ENCODE assay signal across 8 mouse cellular contexts in genomic region chr9:107578587-107578986, GRCm38 (mm10). TPM values are rescaled to one million over a fixed set of nuclear protein-coding genes. Genes with fewer than 3 reads are reported as not detected.
DNase-seq lines count a peak whose midpoint lies in the region; ATAC-seq and TF ChIP-seq lines count a peak whose summit lies in the region.

Naa80 (plus strand) TSS chr9:107578887.

- H3K4me2 ChIP-seq in embryonic facial prominence, embryonic 14.5 days (ENCODE audit: low read depth, low read length) = peak within 1 kb of the TSS; percentile 68; the same call in 1 of the 2 replicates
- H3K4me2 ChIP-seq in heart, embryonic 15.5 days = peak within 1 kb of the TSS; percentile 89; the same call in 1 of the 2 replicates
- peak within 1 kb of the TSS; percentile 88 for H3K4me2 ChIP-seq in limb, embryonic 13.5 days (replicated peaks)

- TF ChIP-seq CTCF in spleen, adult 2 months (IDR thresholded peaks at IDR 0.05; ENCODE audit: extremely low read depth, insufficient read depth, insufficient read length, insufficient replicate concordance) = no peak

- H3K4me1 ChIP-seq in spleen, adult 2 months (ENCODE audit: control insufficient read depth, insufficient read depth, insufficient read length) = peaks cover 11% of the 10 kb centered on the region; the same call in 1 of the 2 replicates
- peaks cover 11% of the 10 kb centered on the region for H3K4me1 ChIP-seq in embryonic facial prominence, embryonic 14.5 days (ENCODE audit: control insufficient read depth, insufficient read depth, low read length)
- peaks cover 54% of the 10 kb centered on the region for H3K4me1 ChIP-seq in heart, embryonic 15.5 days (replicated peaks)
- H3K4me1 ChIP-seq in limb, embryonic 13.5 days = peaks cover 61% of the 10 kb centered on the region

- H3K36me3 ChIP-seq in spleen, adult 2 months (ENCODE audit: control insufficient read depth, insufficient read depth, low read length) = no peaks in the 10 kb centered on the region
- peaks cover 22% of the 10 kb centered on the region for H3K36me3 ChIP-seq in embryonic facial prominence, embryonic 14.5 days (ENCODE audit: control insufficient read depth, insufficient read depth, low read length)
- H3K36me3 ChIP-seq in heart, embryonic 15.5 days = peaks cover 18% of the 10 kb centered on the region
- H3K36me3 ChIP-seq in limb, embryonic 13.5 days = peaks cover 23% of the 10 kb centered on the region

- H3K9ac ChIP-seq in embryonic facial prominence, embryonic 14.5 days (ENCODE audit: low read depth, low read length) = no peak within 1 kb of the TSS
- 0 out of 2 replicates have a peak within 1 kb of the TSS, but pooled peaks have one; percentile 14 for H3K9ac ChIP-seq in heart, embryonic 15.5 days
- H3K9ac ChIP-seq in limb, embryonic 13.5 days = peak within 1 kb of the TSS; percentile 79

- no peak for DNase-seq in spleen, adult 2 months (ENCODE audit: low read depth in 1 of 2, low spot score in 2 of 2)
- no peak for DNase-seq in spleen, postnatal 4 days (ENCODE audit: low spot score in 2 of 2)
- no peak for DNase-seq in embryonic facial prominence, embryonic 14.5 days (ENCODE audit: low spot score)
- DNase-seq in embryo, embryonic 9.5 days (ENCODE audit: extremely low spot score) = no peak
- DNase-seq in spleen, adult 18-20 months = no peak

- no peaks in the 10 kb centered on the region for H3K27me3 ChIP-seq in spleen, adult 2 months (ENCODE audit: control insufficient read depth, insufficient read depth, low read length)
- H3K27me3 ChIP-seq in embryonic facial prominence, embryonic 14.5 days (replicated peaks; ENCODE audit: control insufficient read depth, insufficient read depth, low read length) = no peaks in the 10 kb centered on the region
- no peaks in the 10 kb centered on the region for H3K27me3 ChIP-seq in heart, embryonic 15.5 days
- H3K27me3 ChIP-seq in limb, embryonic 13.5 days = no peaks in the 10 kb centered on the region

- no peak within 1 kb of the TSS for H3K4me3 ChIP-seq in spleen, adult 2 months (ENCODE audit: extremely low read depth, insufficient read depth, insufficient read length)
- no peak within 1 kb of the TSS for H3K4me3 ChIP-seq in embryonic facial prominence, embryonic 14.5 days (ENCODE audit: low read depth, low read length)
- H3K4me3 ChIP-seq in heart, embryonic 15.5 days = no peak within 1 kb of the TSS
- no peak within 1 kb of the TSS for H3K4me3 ChIP-seq in limb, embryonic 13.5 days

- H3K9me3 ChIP-seq in embryonic facial prominence, embryonic 14.5 days (ENCODE audit: control insufficient read depth, low read length) = no peaks in the 10 kb centered on the region
- no peaks in the 10 kb centered on the region for H3K9me3 ChIP-seq in heart, embryonic 15.5 days (replicated peaks)
- no peaks in the 10 kb centered on the region for H3K9me3 ChIP-seq in limb, embryonic 13.5 days

- WGBS in spleen, adult 2 months = 92% methylated on average over 3 of the region's 3 CpGs
- WGBS in embryonic facial prominence, embryonic 14.5 days = 79% methylated on average over 3 of the region's 3 CpGs
- 72% methylated on average over 3 of the region's 3 CpGs for WGBS in heart, embryonic 15.5 days
- 70% methylated on average over 3 of the region's 3 CpGs for WGBS in limb, embryonic 13.5 days

- no peak for ATAC-seq in embryonic facial prominence, embryonic 14.5 days (ENCODE audit: low read depth)
- ATAC-seq in heart, embryonic 15.5 days (replicated peaks; ENCODE audit: insufficient number of reproducible peaks, insufficient read depth, low FRiP score, low read depth) = no peak
- no peak for ATAC-seq in limb, embryonic 13.5 days (ENCODE audit: low FRiP score, low read depth)
- ATAC-seq in monocyte, adult 5-6 weeks (replicated peaks; ENCODE audit: insufficient number of reproducible peaks, low FRiP score, low TSS enrichment, poor library complexity, severe bottlenecking) = no peak

- TF ChIP-seq POLR2A in spleen, adult 2 months (IDR thresholded peaks at IDR 0.05; ENCODE audit: low read depth, low read length) = no peak

- H3K27ac ChIP-seq in spleen, adult 2 months (ENCODE audit: insufficient read depth, low read length) = no peak within 1 kb of the TSS
- H3K27ac ChIP-seq in embryonic facial prominence, embryonic 14.5 days (replicated peaks; ENCODE audit: low read depth, low read length) = peak within 1 kb of the TSS; percentile 92; the same call in 1 of the 2 replicates
- H3K27ac ChIP-seq in heart, embryonic 15.5 days = peak within 1 kb of the TSS; percentile 93
- peak within 1 kb of the TSS; percentile 86; the same call in 1 of the 2 replicates for H3K27ac ChIP-seq in limb, embryonic 13.5 days

RNA-seq across cellular contexts. Expression of gene Naa80, which starts in this region (rescaled TPM):
- polyA plus RNA-seq in spleen, adult 2 months (2012; rRNA removed) = 34.1 and 36.8 TPM in 2 replicates
- 15.9 and 18.0 TPM in 2 replicates for polyA plus RNA-seq in embryonic facial prominence, embryonic 14.5 days (2014; fragmentation: Nextera tagmentation; extraction: Ambion mirVana)
- polyA plus RNA-seq in heart, embryonic 15.5 days (2015; fragmentation: Nextera tagmentation; extraction: Ambion mirVana) = 13.4 and 17.2 TPM in 2 replicates
- polyA plus RNA-seq in limb, embryonic 13.5 days (2015; fragmentation: Nextera tagmentation; extraction: Ambion mirVana) = 18.4 and 19.6 TPM in 2 replicates
- total RNA-seq in monocyte, adult 5-6 weeks (2017) = 3.6 to 5.4 TPM (median 5.4 TPM) in 3 replicates
